Mouse (Mus musculus): ENCODE measurements around the gene Ppp1r12b. TPM values are rescaled to one million over a fixed set of nuclear protein-coding genes. Genes with fewer than 3 reads are reported as not detected.

Ppp1r12b gene
- polyA plus RNA-seq, 1 experiment from 2014 or later, result 5.4 TPM

DNA sequence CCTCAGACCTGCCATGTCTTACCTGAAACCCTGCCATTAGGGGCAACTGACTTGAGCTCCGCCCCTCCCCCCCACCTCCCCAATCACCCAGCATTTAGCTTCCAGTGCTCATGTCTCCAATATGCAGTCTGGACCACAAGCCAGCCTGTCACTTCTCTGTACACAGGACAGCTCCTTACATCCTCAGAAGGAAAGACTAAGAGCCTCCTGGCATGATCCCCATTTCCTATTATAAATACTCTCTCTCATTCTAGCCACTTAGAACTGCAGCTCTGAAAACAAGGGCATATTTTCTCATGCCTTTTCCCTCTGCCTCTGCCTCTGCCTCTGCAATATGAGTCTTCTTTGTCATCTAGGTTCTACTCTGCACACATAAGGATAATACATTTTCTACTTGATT, 159.7 kb downstream of the Ppp1r12b start:
- no peak overlapping the region for H3K27ac ChIP-seq (ENCODE audit: low read length)
- 78% methylated on average over 1 of the region's 1 CpGs for WGBS

DNA sequence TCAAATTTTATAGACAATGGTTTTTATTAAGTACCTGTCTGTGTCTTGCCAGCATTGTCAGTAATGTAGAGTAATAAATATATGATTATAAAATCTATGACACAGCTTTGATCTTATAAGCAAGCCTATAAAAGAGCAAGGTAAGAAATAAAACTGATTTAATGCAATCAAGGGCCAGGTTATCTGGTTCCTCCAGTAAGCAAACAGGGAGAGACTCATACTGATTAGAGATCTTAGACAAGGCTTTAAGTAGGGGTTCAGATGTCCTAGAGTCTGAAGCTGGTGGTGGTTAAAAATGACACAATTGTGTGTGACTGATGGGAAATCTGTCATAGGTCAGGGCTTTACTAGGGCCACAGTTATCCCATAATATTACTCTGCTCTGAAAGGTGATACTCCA, 164.3 kb downstream of the Ppp1r12b start:
- H3K4me3 ChIP-seq (ENCODE audit: low read length), result no peak overlapping the region
- H3K4me2 ChIP-seq (replicated peaks; ENCODE audit: low read depth, low read length), result no peak overlapping the region
- no peaks in the 10 kb centered on the region for H3K27me3 ChIP-seq (ENCODE audit: insufficient read depth, low read length)
- no peak overlapping the region for H3K27ac ChIP-seq (ENCODE audit: low read length)
- 0 out of 2 replicates have a peak, but pooled peaks cover 8% of the 10 kb centered on the region for H3K4me1 ChIP-seq (ENCODE audit: insufficient read depth, low read length)
- H3K9me3 ChIP-seq (ENCODE audit: low read length), result no peaks in the 10 kb centered on the region
- H3K9ac ChIP-seq (replicated peaks; ENCODE audit: low read length), result no peak overlapping the region
- H3K36me3 ChIP-seq (ENCODE audit: insufficient read depth, low read length), result no peaks in the 10 kb centered on the region
- ATAC-seq (ENCODE audit: low FRiP score, low TSS enrichment), result no peak

More for the DNA sequence above, 159.7 kb downstream of the Ppp1r12b start:
- Histone ChIP-seq H3K4me2 (replicated peaks; ENCODE audit: low read depth, low read length) (no peak overlapping the region), H3K4me3 (ENCODE audit: low read length) (no peak overlapping the region), H3K36me3 (ENCODE audit: insufficient read depth, low read length) (no peaks in the 10 kb centered on the region), H3K4me1 (ENCODE audit: insufficient read depth, low read length) (peaks cover 13% of the 10 kb centered on the region), H3K27me3 (ENCODE audit: insufficient read depth, low read length) (no peaks in the 10 kb centered on the region), H3K9me3 (ENCODE audit: low read length) (no peaks in the 10 kb centered on the region), H3K9ac (replicated peaks; ENCODE audit: low read length) (no peak overlapping the region)
- no peak for ATAC-seq (ENCODE audit: low FRiP score, low TSS enrichment)

GRCm38 (mm10) chr1:134790716-134791439, 164.9 kb downstream of the Ppp1r12b start:
- no peaks in the 10 kb centered on the region for H3K27me3 ChIP-seq (ENCODE audit: insufficient read depth, low read length)
- H3K4me3 ChIP-seq (ENCODE audit: low read length), result no peak overlapping the region
- H3K4me1 ChIP-seq (ENCODE audit: insufficient read depth, low read length), result 0 out of 2 replicates have a peak, but pooled peaks cover 9% of the 10 kb centered on the region
- no peaks in the 10 kb centered on the region for H3K9me3 ChIP-seq (ENCODE audit: low read length)
- H3K4me2 ChIP-seq (replicated peaks; ENCODE audit: low read depth, low read length), result no peak overlapping the region
- no peak overlapping the region for H3K27ac ChIP-seq (ENCODE audit: low read length)
- H3K36me3 ChIP-seq (ENCODE audit: insufficient read depth, low read length), result no peaks in the 10 kb centered on the region
- ATAC-seq (ENCODE audit: low FRiP score, low TSS enrichment), result no peak
- H3K9ac ChIP-seq (replicated peaks; ENCODE audit: low read length), result no peak overlapping the region
- 82% methylated on average over 2 of the region's 2 CpGs for WGBS

- H3K4me1 ChIP-seq (ENCODE audit: insufficient read depth, low read length), result 0 out of 2 replicates have a peak, but pooled peaks cover 8% of the 10 kb centered on the region
- no peaks in the 10 kb centered on the region for H3K9me3 ChIP-seq (ENCODE audit: low read length)
- H3K27ac ChIP-seq (ENCODE audit: low read length), result no peak overlapping the region
- no peaks in the 10 kb centered on the region for H3K36me3 ChIP-seq (ENCODE audit: insufficient read depth, low read length)
- no peaks in the 10 kb centered on the region for H3K27me3 ChIP-seq (ENCODE audit: insufficient read depth, low read length)
- WGBS, result 55% methylated on average over 7 of the region's 7 CpGs
- no peak for ATAC-seq (ENCODE audit: low FRiP score, low TSS enrichment)
- no peak overlapping the region for H3K4me2 ChIP-seq (replicated peaks; ENCODE audit: low read depth, low read length)
- H3K4me3 ChIP-seq (ENCODE audit: low read length), result no peak overlapping the region
- H3K9ac ChIP-seq (replicated peaks; ENCODE audit: low read length), result no peak overlapping the region
Observed at GRCm38 (mm10) chr1:134788096-134788495, 167.6 kb downstream of the Ppp1r12b start.

DNA sequence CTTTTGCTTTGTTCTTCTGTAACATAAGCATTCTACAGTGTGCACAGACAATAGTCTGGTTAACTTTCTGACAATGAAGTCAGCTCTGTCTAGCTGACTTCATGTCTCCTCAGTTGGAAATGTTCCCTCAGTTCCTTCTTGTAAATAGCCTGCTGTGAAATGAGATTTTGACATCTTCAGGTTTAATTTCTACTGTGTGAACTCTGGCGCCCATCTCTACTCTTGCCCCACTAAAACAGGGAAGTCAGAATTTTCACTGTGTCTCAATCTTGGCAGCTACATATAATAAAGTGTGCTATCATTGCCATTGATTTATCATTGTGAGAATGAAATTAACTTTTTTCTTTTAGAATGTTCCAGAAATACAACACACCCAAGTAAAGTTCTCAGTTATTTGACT, 170.8 kb downstream of the Ppp1r12b start:
- Histone ChIP-seq H3K27ac (ENCODE audit: low read length) (no peak overlapping the region), H3K36me3 (ENCODE audit: insufficient read depth, low read length) (no peaks in the 10 kb centered on the region), H3K27me3 (ENCODE audit: insufficient read depth, low read length) (no peaks in the 10 kb centered on the region), H3K4me3 (ENCODE audit: low read length) (no peak overlapping the region), H3K9ac (replicated peaks; ENCODE audit: low read length) (no peak overlapping the region), H3K4me2 (replicated peaks; ENCODE audit: low read depth, low read length) (no peak overlapping the region), H3K9me3 (ENCODE audit: low read length) (no peaks in the 10 kb centered on the region), H3K4me1 (ENCODE audit: insufficient read depth, low read length) (peaks cover 11% of the 10 kb centered on the region; the same call in 1 of the 2 replicates)
- ATAC-seq (ENCODE audit: low FRiP score, low TSS enrichment), result no peak
- 92% methylated on average over 1 of the region's 1 CpGs for WGBS

DNA sequence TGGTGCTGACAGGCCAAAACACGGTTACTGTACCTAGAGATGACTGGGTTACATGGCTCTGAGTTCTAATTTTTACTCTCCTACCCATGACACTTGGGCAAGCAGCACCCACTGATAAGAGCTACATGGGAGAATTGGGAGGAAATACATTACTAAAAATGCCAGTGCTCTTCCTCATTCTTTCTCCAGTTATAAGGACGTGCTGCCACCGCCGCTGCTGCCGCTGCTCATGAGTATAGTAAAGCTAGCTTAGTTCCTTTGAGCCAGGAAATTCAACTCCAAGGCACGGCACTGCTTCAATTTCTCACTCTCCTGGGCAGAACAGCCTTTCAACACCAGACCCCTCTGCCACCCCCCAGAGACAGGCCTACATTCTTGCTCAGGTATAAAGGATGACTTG, 171.3 kb downstream of the Ppp1r12b start:
- H3K4me1 ChIP-seq (ENCODE audit: insufficient read depth, low read length), result peaks cover 11% of the 10 kb centered on the region; the same call in 1 of the 2 replicates
- H3K9ac ChIP-seq (replicated peaks; ENCODE audit: low read length), result no peak overlapping the region
- H3K36me3 ChIP-seq (ENCODE audit: insufficient read depth, low read length), result no peaks in the 10 kb centered on the region
- H3K4me3 ChIP-seq (ENCODE audit: low read length), result no peak overlapping the region
- H3K27ac ChIP-seq (ENCODE audit: low read length), result no peak overlapping the region
- ATAC-seq (ENCODE audit: low FRiP score, low TSS enrichment), result no peak
- 80% methylated on average over 6 of the region's 6 CpGs for WGBS
- no peaks in the 10 kb centered on the region for H3K27me3 ChIP-seq (ENCODE audit: insufficient read depth, low read length)
- no peaks in the 10 kb centered on the region for H3K9me3 ChIP-seq (ENCODE audit: low read length)
- no peak overlapping the region for H3K4me2 ChIP-seq (replicated peaks; ENCODE audit: low read depth, low read length)

- Histone ChIP-seq H3K9ac (replicated peaks; ENCODE audit: low read length) (no peak overlapping the region), H3K27me3 (ENCODE audit: insufficient read depth, low read length) (no peaks in the 10 kb centered on the region), H3K36me3 (ENCODE audit: insufficient read depth, low read length) (no peaks in the 10 kb centered on the region), H3K9me3 (ENCODE audit: low read length) (no peaks in the 10 kb centered on the region), H3K4me2 (replicated peaks; ENCODE audit: low read depth, low read length) (no peak overlapping the region), H3K4me1 (ENCODE audit: insufficient read depth, low read length) (peaks cover 11% of the 10 kb centered on the region; the same call in 1 of the 2 replicates), H3K4me3 (ENCODE audit: low read length) (no peak overlapping the region), H3K27ac (ENCODE audit: low read length) (no peak overlapping the region)
- WGBS, result 85% methylated on average over 4 of the region's 4 CpGs
- ATAC-seq (ENCODE audit: low FRiP score, low TSS enrichment), result no peak
Observed at GRCm38 (mm10) chr1:134783958-134784357, 171.8 kb downstream of the Ppp1r12b start.

GRCm38 (mm10) chr1:134782797-134783196, 172.9 kb downstream of the Ppp1r12b start:
- 71% methylated on average over 5 of the region's 5 CpGs for WGBS
- Histone ChIP-seq H3K27ac (ENCODE audit: low read length) (no peak overlapping the region), H3K4me3 (ENCODE audit: low read length) (no peak overlapping the region), H3K27me3 (ENCODE audit: insufficient read depth, low read length) (no peaks in the 10 kb centered on the region), H3K4me2 (replicated peaks; ENCODE audit: low read depth, low read length) (no peak overlapping the region), H3K4me1 (ENCODE audit: insufficient read depth, low read length) (peaks cover 8% of the 10 kb centered on the region; the same call in 1 of the 2 replicates), H3K9ac (replicated peaks; ENCODE audit: low read length) (no peak overlapping the region), H3K9me3 (ENCODE audit: low read length) (no peaks in the 10 kb centered on the region), H3K36me3 (ENCODE audit: insufficient read depth, low read length) (no peaks in the 10 kb centered on the region)
- no peak for ATAC-seq (ENCODE audit: low FRiP score, low TSS enrichment)

DNA sequence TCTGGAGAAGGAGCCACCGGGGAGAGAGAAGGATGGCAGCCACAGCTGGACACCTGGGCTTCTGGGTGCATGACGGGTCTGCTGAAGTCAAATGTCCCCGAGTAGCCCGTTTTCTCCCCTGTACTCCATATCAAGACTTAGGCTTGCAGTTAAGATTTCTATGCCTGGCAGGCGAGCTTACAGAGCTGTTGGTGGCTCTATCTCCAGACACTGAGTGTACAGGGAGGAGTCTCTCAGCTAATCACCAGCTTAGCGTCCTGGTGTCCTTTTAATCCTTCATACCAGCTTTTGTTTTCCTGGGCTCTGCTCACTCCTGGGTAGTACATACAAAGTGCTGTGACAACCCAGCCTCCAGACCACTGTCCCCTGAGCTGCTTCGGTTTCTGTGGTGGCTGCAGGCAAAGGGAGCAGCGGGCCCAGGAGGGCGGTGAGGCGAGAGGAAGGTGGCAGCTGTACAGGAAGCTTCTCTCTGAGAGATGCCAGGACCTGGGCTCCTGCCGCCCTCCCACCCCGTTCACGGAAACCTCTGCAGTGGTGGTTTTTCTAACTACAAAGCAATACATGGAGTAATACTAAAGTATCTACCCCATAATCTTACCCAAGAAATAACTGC, 177.7 kb downstream of the Ppp1r12b start:
- H3K36me3 ChIP-seq (ENCODE audit: insufficient read depth, low read length), result no peaks in the 10 kb centered on the region
- no peak overlapping the region for H3K4me3 ChIP-seq (ENCODE audit: low read length)
- H3K4me2 ChIP-seq (replicated peaks; ENCODE audit: low read depth, low read length), result no peak overlapping the region
- WGBS, result 62% methylated on average over 13 of the region's 13 CpGs
- H3K4me1 ChIP-seq (ENCODE audit: insufficient read depth, low read length), result peaks cover 36% of the 10 kb centered on the region
- no peak overlapping the region for H3K9ac ChIP-seq (replicated peaks; ENCODE audit: low read length)
- H3K9me3 ChIP-seq (ENCODE audit: low read length), result no peaks in the 10 kb centered on the region
- H3K27me3 ChIP-seq (ENCODE audit: insufficient read depth, low read length), result no peaks in the 10 kb centered on the region
- ATAC-seq (ENCODE audit: low FRiP score, low TSS enrichment), result no peak
- H3K27ac ChIP-seq (ENCODE audit: low read length), result no peak overlapping the region
